Mouse (Mus musculus) right cerebral cortex, adult 18-20 months (tissue): ENCODE measurements around the gene 2410141K09Rik.
"Not testable (repeated sequence)": the region's sequence is repeated elsewhere in the genome, so short reads cannot be mapped to it uniquely, and the experiment has no call there.

Source experiments
- DNase-seq: peaks from one replicate; pipeline ENCODE4 v3.0.0; 2022; ENCODE audit warnings: mixed read lengths

2410141K09Rik gene

DNA sequence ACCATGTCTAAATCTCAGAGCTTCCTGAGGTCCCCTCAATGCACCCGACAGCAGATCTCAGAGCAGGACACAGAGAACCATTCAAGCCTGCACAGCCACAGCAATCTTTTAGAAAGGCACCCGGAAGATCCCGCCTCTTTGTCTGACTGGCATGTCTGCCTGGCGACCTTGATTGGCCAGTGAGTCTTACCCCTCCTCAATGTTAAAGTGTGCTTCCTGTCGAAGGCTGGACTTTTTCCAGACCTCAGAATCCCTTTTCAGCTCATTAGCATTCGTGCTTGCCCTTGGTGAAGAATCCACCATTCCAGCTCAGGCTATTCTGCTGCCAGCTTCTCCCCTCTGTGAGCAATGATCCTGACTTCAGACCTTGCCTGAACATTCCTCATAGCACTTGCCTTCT is at the start of gene 2410141K09Rik:
2410141K09Rik (minus strand) TSS at position 101 of the 400 bp plus-strand sequence.
- not testable (repeated sequence) for DNase-seq

DNA sequence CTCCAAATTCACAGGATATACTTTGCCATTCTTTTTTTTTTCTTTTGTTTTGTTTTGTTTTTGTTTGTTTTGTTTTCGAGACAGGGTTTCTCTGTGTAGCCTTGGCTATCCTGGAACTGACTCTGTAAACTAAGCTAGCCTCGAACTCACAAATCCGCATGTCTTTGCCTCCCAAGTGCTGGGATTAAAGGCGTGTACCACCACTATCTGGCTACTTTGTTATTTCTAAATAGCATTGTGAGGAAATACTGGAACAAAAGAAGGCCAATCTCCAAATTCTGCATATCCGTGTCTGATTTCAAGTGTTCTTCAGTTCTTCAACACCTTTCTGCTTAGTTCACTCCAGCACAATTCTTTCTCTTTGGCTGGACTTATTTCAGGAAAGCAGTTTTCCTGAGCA is 14.1 kb downstream of the 2410141K09Rik start:
- DNase-seq, result not testable (repeated sequence)

DNA sequence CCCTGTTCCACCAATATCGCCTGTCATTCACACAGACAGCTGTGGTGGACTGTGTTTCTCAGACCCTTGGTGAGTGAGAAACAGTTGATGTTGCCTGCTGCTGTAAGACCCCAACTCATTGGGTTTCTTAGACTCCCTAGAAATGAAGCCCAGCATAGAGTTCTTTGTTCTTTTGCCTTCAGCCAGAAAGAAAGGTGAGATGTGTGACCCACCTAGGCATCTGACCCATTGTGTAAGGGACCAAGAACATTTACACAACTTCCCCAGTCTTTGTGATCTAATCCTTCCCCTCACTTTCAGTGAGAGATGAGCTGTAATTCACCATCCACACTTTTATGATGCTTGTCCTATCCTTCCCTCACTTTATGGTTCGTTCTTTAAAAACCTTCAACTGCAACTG is 26.0 kb downstream of the 2410141K09Rik start:
- DNase-seq, result not testable (repeated sequence)
